8 mouse cellular contexts compared by ENCODE assay signal in the genomic region with DNA sequence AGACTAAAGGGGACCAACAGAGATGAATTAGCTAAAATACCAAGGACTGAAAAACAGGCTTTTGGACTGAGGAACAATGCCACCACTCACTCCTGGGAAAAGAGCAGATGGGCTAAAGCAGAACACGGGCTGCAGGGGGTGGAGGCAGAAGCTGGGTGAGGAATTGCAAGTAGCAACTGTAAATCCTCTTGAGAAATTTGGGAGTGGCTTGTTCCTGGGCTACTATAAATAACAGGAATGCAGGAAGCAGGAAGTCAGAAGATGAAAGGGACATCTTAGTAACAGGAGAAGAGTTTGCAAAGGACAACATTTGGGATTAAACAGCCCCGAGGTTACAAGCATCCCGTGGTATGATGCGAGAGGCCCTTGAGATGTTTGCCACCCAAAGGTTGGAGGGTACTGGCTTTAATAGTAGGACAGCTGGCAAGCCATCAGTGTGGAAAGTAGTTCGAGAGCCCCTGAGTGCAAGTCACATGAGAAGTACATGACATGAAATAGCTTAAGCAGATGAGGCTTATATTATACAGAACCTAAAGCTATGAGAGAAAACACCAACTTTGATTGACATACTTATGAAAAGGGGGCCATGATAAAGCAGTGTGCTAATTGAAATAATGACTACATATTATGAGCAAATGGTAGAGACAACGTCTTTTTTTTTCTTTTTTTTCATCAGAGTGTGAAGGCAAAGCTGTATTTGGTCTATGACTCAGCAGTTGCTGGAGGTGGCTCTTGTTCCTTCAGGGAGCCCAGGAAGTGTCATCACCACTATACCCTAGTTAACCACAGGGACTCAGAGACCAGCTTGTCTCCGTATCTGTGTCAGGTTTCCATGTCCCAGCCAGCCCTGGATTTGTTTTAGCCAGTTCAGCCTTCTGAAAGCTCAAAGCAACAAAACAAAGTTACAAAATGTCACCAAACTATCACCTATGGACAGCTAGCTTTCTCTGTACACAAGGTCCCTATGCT.
A peak's percentile ranks its signal among the peaks of the same experiment; 100 is the strongest.
DNase-seq lines count a peak whose midpoint lies in the region; ATAC-seq lines count a peak whose summit lies in the region.

No protein-coding gene starts in this region.

- no peak overlapping the region for H3K4me3 ChIP-seq in midbrain, embryonic 14.5 days (replicated peaks; ENCODE audit: low read depth, low read length)

- H3K9me3 ChIP-seq in midbrain, embryonic 14.5 days (ENCODE audit: control insufficient read depth, low read length): no peaks in the 10 kb centered on the region

- H3K36me3 ChIP-seq in midbrain, embryonic 14.5 days (ENCODE audit: control insufficient read depth, insufficient read depth, low read length): no peaks in the 10 kb centered on the region

- no peak overlapping the region for H3K9ac ChIP-seq in midbrain, embryonic 14.5 days (replicated peaks; ENCODE audit: low read length)

- WGBS in midbrain, embryonic 14.5 days: 68% methylated on average over 7 of the region's 7 CpGs

- DNase-seq in embryo, embryonic 9.5 days (ENCODE audit: extremely low spot score): peak; percentile 9
- no peak for DNase-seq in embryo, embryonic 11 days
- DNase-seq in thymus, postnatal 0 days (ENCODE audit: low spot score): peak; percentile 29
- DNase-seq in thymus, postnatal 14 days: no peak
- DNase-seq in right cerebral cortex, adult 2 months (ENCODE audit: low spot score in 2 of 2): peak; percentile 40 to 67
- no peak for DNase-seq in testis, postnatal 14 days (ENCODE audit: low spot score)
- no peak for DNase-seq in midbrain, embryonic 14.5 days

- no peaks in the 10 kb centered on the region for H3K27me3 ChIP-seq in midbrain, embryonic 14.5 days (ENCODE audit: control insufficient read depth, insufficient read depth, low read length)

- no peak overlapping the region for H3K27ac ChIP-seq in midbrain, embryonic 14.5 days (replicated peaks; ENCODE audit: low read depth, low read length)

- no peaks in the 10 kb centered on the region for H3K4me1 ChIP-seq in midbrain, embryonic 14.5 days (ENCODE audit: control insufficient read depth, insufficient read depth, low read length)

- peak; percentile 84 for ATAC-seq in inflammation-experienced regulatory T-cells, adult 6 months
- no peak for ATAC-seq in midbrain, embryonic 14.5 days (ENCODE audit: low FRiP score, low TSS enrichment)

- no peak overlapping the region for H3K4me2 ChIP-seq in midbrain, embryonic 14.5 days (ENCODE audit: low read length)

Comparison
In these comparisons a context has a peak if more than half of its experiments do, and no peak if none do; other contexts are left out.
1. DNase-seq: peak in embryo, embryonic 9.5 days (single experiment), thymus, postnatal 0 days (single experiment) and right cerebral cortex, adult 2 months (2 of 2); none in embryo, embryonic 11 days (single experiment), thymus, postnatal 14 days (single experiment), testis, postnatal 14 days (single experiment) and midbrain, embryonic 14.5 days (single experiment).